17 mouse cellular contexts compared by ENCODE assay signal in genomic region chr13:64117442-64117841, GRCm38 (mm10). TPM values are rescaled to one million over a fixed set of nuclear protein-coding genes. Genes with fewer than 3 reads are reported as not detected.
DNase-seq lines count a peak whose midpoint lies in the region; ATAC-seq and TF ChIP-seq lines count a peak whose summit lies in the region.
"Had no signal": no experiment of that assay in that cellular context is flagged by ENCODE, and none has a peak within 500 bp of the region (broad histone marks: within the 10 kb centered on the region; RNA-seq: fewer than 3 reads in every experiment).

No protein-coding gene starts in this region.

- whole genome bisulfite sequencing in heart, adult 2 months = 65% methylated on average over 2 of the region's 2 CpGs
- 40% methylated on average over 2 of the region's 2 CpGs for WGBS in liver, postnatal 0 days (ENCODE audit: insufficient replicate concordance)

- H3K36me3 ChIP-seq in heart, adult 2 months (ENCODE audit: control insufficient read depth, insufficient read depth, low read length) = no peaks in the 10 kb centered on the region
- peaks cover 2% of the 10 kb centered on the region; the same call in 1 of the 2 replicates for H3K36me3 ChIP-seq in liver, postnatal 0 days (replicated peaks; ENCODE audit: insufficient read depth, low read length)
- H3K36me3 ChIP-seq in CH12.LX (replicated peaks in 1 of 2; ENCODE audit: control insufficient read depth in 1 of 2, insufficient read depth in 1 of 2, low read length in 1 of 2) = peaks cover 0 to 22% of the 10 kb centered on the region in 2 experiments

- no peaks in the 10 kb centered on the region for H3K79me2 ChIP-seq in heart, adult 2 months (replicated peaks; ENCODE audit: control insufficient read depth, insufficient read depth, low read length)
- no peaks in the 10 kb centered on the region for H3K79me2 ChIP-seq in CH12.LX (replicated peaks; ENCODE audit: control insufficient read depth, extremely low read depth, insufficient read depth, poor library complexity, severe bottlenecking)

- no peak overlapping the region for H3K27ac ChIP-seq in heart, adult 2 months
- H3K27ac ChIP-seq in liver, postnatal 0 days (ENCODE audit: low read depth) = no peak overlapping the region
- H3K27ac ChIP-seq in CH12.LX (ENCODE audit: insufficient read depth, low read depth) = no peak overlapping the region

- no peak overlapping the region for H3K9ac ChIP-seq in heart, adult 2 months (ENCODE audit: low read depth, low read length)
- H3K9ac ChIP-seq in liver, postnatal 0 days (replicated peaks) = no peak overlapping the region
- no peak overlapping the region for H3K9ac ChIP-seq in CH12.LX (ENCODE audit: insufficient read depth, low read depth)

- ATAC-seq in liver, postnatal 0 days = no peak

- no peak for TF ChIP-seq POLR2A in heart, adult 2 months (IDR thresholded peaks at IDR 0.05; ENCODE audit: insufficient read depth, low read depth, low read length)
- no peak for TF ChIP-seq POLR2A in CH12.LX (IDR thresholded peaks at IDR 0.05; ENCODE audit: low read depth, low read length)

- no peak overlapping the region for H3K4me3 ChIP-seq in heart, adult 2 months
- no peak overlapping the region for H3K4me3 ChIP-seq in liver, postnatal 0 days (ENCODE audit: low read depth, low read length)
- H3K4me3 ChIP-seq in CH12.LX (replicated peaks in 1 of 3; ENCODE audit: low read depth in 2 of 3, low read length in 2 of 3, poor library complexity in 1 of 3) = no peak overlapping the region
- H3K4me3 ChIP-seq: erythroblast, embryonic 14.5 days had no signal

- TF ChIP-seq EP300 in heart, adult 2 months (IDR thresholded peaks at IDR 0.05; ENCODE audit: insufficient read depth, low read depth, low read length) = no peak
- TF ChIP-seq EP300 in liver, postnatal 0 days (IDR thresholded peaks at IDR 0.05; ENCODE audit: low read depth) = no peak
- TF ChIP-seq EP300 in CH12.LX (IDR thresholded peaks at IDR 0.05; ENCODE audit: low read length) = no peak

- H3K4me1 ChIP-seq in heart, adult 2 months (ENCODE audit: control insufficient read depth, insufficient read depth, low read length) = no peaks in the 10 kb centered on the region
- no peaks in the 10 kb centered on the region for H3K4me1 ChIP-seq in liver, postnatal 0 days (ENCODE audit: insufficient read depth)
- peaks cover 0 to 12% of the 10 kb centered on the region in 2 experiments; a peak in 2 of 4 replicates for H3K4me1 ChIP-seq in CH12.LX (ENCODE audit: control insufficient read depth in 1 of 2, insufficient read depth in 2 of 2)

- intact Hi-C loops in heart, adult 2 months (cut with DNase I) = no loop called here

- in situ Hi-C loops in CH12.LX (cut with MboI; ENCODE audit: low pct_ligation_motif_present, low pct_unique_long_range_greater_than_20kb, low sequenced_read_pairs) = no loop called here

- dilution Hi-C loops in CH12.LX (cut with MboI; ENCODE audit: extremely low pct_ligation_motif_present, extremely low pct_unique_long_range_greater_than_20kb, low sequenced_read_pairs) = no loop called here

- TF ChIP-seq CTCF in heart, adult 2 months (IDR thresholded peaks at IDR 0.05) = peak; percentile 53
- peak; percentile 52 for TF ChIP-seq CTCF in liver, postnatal 0 days (IDR thresholded peaks at IDR 0.05; ENCODE audit: low read depth)
- peak in 1 of 2 experiments; percentile 93; a peak in 2 of 4 replicates for TF ChIP-seq CTCF in CH12.LX (conservative IDR thresholded peaks at IDR 0.05 in 1 of 2, IDR thresholded peaks at IDR 0.05 in 1 of 2; ENCODE audit: low read depth in 2 of 2, low read length in 2 of 2)

- TF ChIP-seq RAD21 in CH12.LX (IDR thresholded peaks at IDR 0.05; ENCODE audit: low read depth, low read length) = no peak; the same call in none of the 2 replicates

- no peaks in the 10 kb centered on the region for H3K27me3 ChIP-seq in heart, adult 2 months (ENCODE audit: control insufficient read depth, insufficient read depth, low read length)
- no peaks in the 10 kb centered on the region for H3K27me3 ChIP-seq in liver, postnatal 0 days (ENCODE audit: insufficient read depth, low read length)
- no peaks in the 10 kb centered on the region for H3K27me3 ChIP-seq in CH12.LX (replicated peaks)

- H3K9me3 ChIP-seq in liver, postnatal 0 days (ENCODE audit: low read length) = no peaks in the 10 kb centered on the region
- no peaks in the 10 kb centered on the region for H3K9me3 ChIP-seq in CH12.LX (replicated peaks; ENCODE audit: low read length)

- no peak for DNase-seq in heart, adult 2 months
- no peak for DNase-seq in heart, adult 18-20 months
- DNase-seq in liver, postnatal 0 days = no peak
- DNase-seq in liver (no peak), CH12.LX (ENCODE audit: extremely low read depth) (peak; percentile 24)
- DNase-seq in induced T-regulatory cell, adult 2 months (ENCODE audit: low read depth) = peak; percentile 60
- DNase-seq in adrenal gland, postnatal 4 days (ENCODE audit: low spot score in 2 of 2) = no peak
- DNase-seq in right cerebral cortex, postnatal 10 days (ENCODE audit: low spot score in 2 of 2) = no peak
- DNase-seq: cerebellum, adult 18-20 months; heart, postnatal 10 days; kidney, postnatal 4 days; thymus, adult 2 months had no signal

- H3K4me2 ChIP-seq in liver, postnatal 0 days (ENCODE audit: low read depth, low read length) = no peak overlapping the region
- no peak overlapping the region for H3K4me2 ChIP-seq in CH12.LX (ENCODE audit: insufficient read depth, low read depth, poor library complexity, severe bottlenecking)

TF ChIP-seq in CH12.LX, 34 proteins besides CTCF, POLR2A, EP300 and RAD21:
- TF ChIP-seq SMC3 (IDR thresholded peaks at IDR 0.05; ENCODE audit: low read depth, low read length) = peak; percentile 41
- no peak for TF ChIP-seq MAFK (IDR thresholded peaks at IDR 0.05; ENCODE audit: insufficient replicate concordance, low read length)

RNA-seq across cellular contexts. Expression of gene Slc35d2, which starts 11.7 kb away (rescaled TPM):
- total RNA-seq in heart, adult 2 months (2021) = 1 to 10 TPM; 1.3 to 1.6 TPM
- 1.7 and 3.1 TPM in 2 replicates for polyA plus RNA-seq in heart, adult 2 months (2012; rRNA removed)
- 1 to 10 TPM in 1 of 2 experiments, under 1 TPM in 1; 0.89 to 1.5 TPM for total RNA-seq in heart, adult 18-20 months (2021)
- polyA plus RNA-seq in liver, postnatal 0 days (2015; fragmentation: Nextera tagmentation; extraction: Ambion mirVana) = 11.8 TPM in 2 replicates
- total RNA-seq in CH12.LX (2012; rRNA removed) = 9.2 and 10.3 TPM in 2 replicates
- 15.4 and 19.4 TPM in 2 replicates for total RNA-seq in CH12.LX (2014; rRNA removed)
- 16.9 and 17.2 TPM in 2 replicates for polyA plus RNA-seq in CH12.LX (2012; ENCODE audit: insufficient read length, low read depth)
- 10 to 100 TPM in 1 of 2 experiments, 1 to 10 TPM in 1; 7.8 to 11.7 TPM for total RNA-seq in adrenal gland, postnatal 4 days (2021)

RNA-seq across cellular contexts. Expression of gene Hsd17b3, which starts 28.4 kb away (rescaled TPM):
- not detected for total RNA-seq in heart, adult 2 months (2021)
- polyA plus RNA-seq in heart, adult 2 months (2012; rRNA removed) = not detected in 2 replicates
- not detected for total RNA-seq in heart, adult 18-20 months (2021)
- polyA plus RNA-seq in liver, postnatal 0 days (2015; fragmentation: Nextera tagmentation; extraction: Ambion mirVana) = not detected in 2 replicates
- total RNA-seq in CH12.LX (2012; rRNA removed) (not detected in 2 replicates), CH12.LX (2014; rRNA removed) (not detected in 2 replicates)
- not detected in 2 replicates for polyA plus RNA-seq in CH12.LX (2012; ENCODE audit: insufficient read length, low read depth)
- not detected for total RNA-seq in adrenal gland, postnatal 4 days (2021)
- total RNA-seq: gastrocnemius, postnatal 4 days; heart, postnatal 10 days; left cerebral cortex, postnatal 10 days had no signal
- polyA plus RNA-seq: erythroblast, embryonic 14.5 days; liver, embryonic 16.5 days; spleen, adult 2 months had no signal

RNA-seq across cellular contexts. Expression of gene Zfp367, which starts 35.6 kb away (rescaled TPM):
- 10 to 100 TPM; 20.9 to 23.0 TPM for total RNA-seq in heart, adult 2 months (2021)
- 14.4 and 27.1 TPM in 2 replicates for polyA plus RNA-seq in heart, adult 2 months (2012; rRNA removed)
- 10 to 100 TPM; 20.8 to 21.2 TPM for total RNA-seq in heart, adult 18-20 months (2021)
- 9.8 and 11.7 TPM in 2 replicates for polyA plus RNA-seq in liver, postnatal 0 days (2015; fragmentation: Nextera tagmentation; extraction: Ambion mirVana)
- total RNA-seq in CH12.LX (2012; rRNA removed) = 12.6 and 17.0 TPM in 2 replicates
- total RNA-seq in CH12.LX (2014; rRNA removed) = 33.7 and 39.2 TPM in 2 replicates
- 17.3 and 23.8 TPM in 2 replicates for polyA plus RNA-seq in CH12.LX (2012; ENCODE audit: insufficient read length, low read depth)
- 10 to 100 TPM; 25.2 to 26.6 TPM for total RNA-seq in adrenal gland, postnatal 4 days (2021)

RNA-seq across cellular contexts. Expression of gene Habp4, which starts 44.2 kb away (rescaled TPM):
- total RNA-seq in heart, adult 2 months (2021) = 10 to 100 TPM; 47.7 to 48.2 TPM
- polyA plus RNA-seq in heart, adult 2 months (2012; rRNA removed) = 29.3 and 37.6 TPM in 2 replicates
- total RNA-seq in heart, adult 18-20 months (2021) = 10 to 100 TPM; 47.8 to 49.4 TPM
- 9.0 and 11.9 TPM in 2 replicates for polyA plus RNA-seq in liver, postnatal 0 days (2015; fragmentation: Nextera tagmentation; extraction: Ambion mirVana)
- total RNA-seq in CH12.LX (2012; rRNA removed) = 1.8 and 3.3 TPM in 2 replicates
- 2.6 and 3.5 TPM in 2 replicates for total RNA-seq in CH12.LX (2014; rRNA removed)
- 3.3 and 4.2 TPM in 2 replicates for polyA plus RNA-seq in CH12.LX (2012; ENCODE audit: insufficient read length, low read depth)
- total RNA-seq in adrenal gland, postnatal 4 days (2021) = 10 to 100 TPM; 29.3 to 32.4 TPM

Comparison
In these comparisons a context has a peak if more than half of its experiments do, and no peak if none do; other contexts are left out.
1. DNase-seq: peak in CH12.LX (single experiment) and induced T-regulatory cell, adult 2 months (single experiment); none in heart, adult 2 months (0 of 2), heart, adult 18-20 months (0 of 2), liver, postnatal 0 days (single experiment), liver (single experiment), adrenal gland, postnatal 4 days (0 of 2) and right cerebral cortex, postnatal 10 days (0 of 2).